Mouse (Mus musculus) gonadal fat pad, adult 2 months (tissue): ENCODE measurements around the gene Klhl4. TPM values are rescaled to one million over a fixed set of nuclear protein-coding genes. Genes with fewer than 3 reads are reported as not detected.

Source experiments
- DNase-seq: peaks from one replicate; pipeline ENCODE4 v3.0.0-alpha.2; 2012; ENCODE audit warnings: low read depth
- polyA plus RNA-seq: library from polyadenylated mRNA; depleted of rRNA; stranded (reverse); fragments of >200 nt; gene quantifications from 2 replicates; pipeline ENCODE4 v1.2.3, GENCODE M21; 2012; rRNA removed

Gene Klhl4
- 0.77 and 1.1 TPM in 2 replicates for polyA plus RNA-seq

DNA sequence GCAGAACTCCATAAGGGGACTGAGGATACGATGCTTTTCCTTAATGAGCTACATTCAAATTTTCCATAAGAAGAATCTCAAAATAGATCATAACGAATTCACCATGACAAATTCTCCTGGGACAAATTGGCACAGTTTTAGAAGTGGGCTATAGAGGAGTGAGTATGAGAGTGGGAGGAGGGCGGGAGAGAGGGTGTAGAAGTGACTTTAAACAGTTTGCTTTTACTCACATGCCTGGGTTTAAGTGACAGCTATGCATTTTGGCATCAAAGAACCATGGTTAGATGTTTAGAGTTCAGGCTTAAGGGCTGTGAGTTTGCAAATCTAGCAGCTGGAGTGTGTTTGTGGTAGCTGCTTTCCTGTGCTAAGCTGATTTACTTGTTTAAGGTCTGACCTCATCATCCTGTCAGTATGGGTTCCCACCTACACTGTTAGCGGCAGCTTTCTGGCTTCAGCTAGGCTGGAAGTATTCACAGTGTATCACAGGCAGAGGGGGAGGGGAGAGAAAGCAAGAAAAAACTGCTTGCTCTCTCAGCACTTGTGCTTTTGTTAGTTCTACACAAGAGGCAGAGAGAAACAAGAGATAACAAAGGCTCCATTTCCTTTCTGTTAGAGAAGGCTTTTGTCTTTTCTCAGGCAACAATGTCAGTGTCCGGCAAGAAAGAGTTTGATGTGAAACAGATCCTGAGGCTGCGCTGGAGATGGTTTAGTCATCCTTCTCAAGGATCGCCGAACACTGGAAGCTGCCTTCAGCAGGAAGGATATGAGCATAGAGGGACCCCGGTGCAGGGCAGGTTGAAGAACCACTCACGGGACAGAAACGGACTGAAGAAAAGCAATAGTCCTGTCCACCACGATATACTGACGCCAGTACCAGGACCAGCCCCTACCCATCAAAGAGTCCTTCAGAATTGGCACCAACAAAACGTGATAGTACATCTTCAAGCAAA is at the start of gene Klhl4:
TSS of gene Klhl4 (plus strand) at position 552 of the 950 bp plus-strand sequence.
- DNase-seq, result no peak

DNA sequence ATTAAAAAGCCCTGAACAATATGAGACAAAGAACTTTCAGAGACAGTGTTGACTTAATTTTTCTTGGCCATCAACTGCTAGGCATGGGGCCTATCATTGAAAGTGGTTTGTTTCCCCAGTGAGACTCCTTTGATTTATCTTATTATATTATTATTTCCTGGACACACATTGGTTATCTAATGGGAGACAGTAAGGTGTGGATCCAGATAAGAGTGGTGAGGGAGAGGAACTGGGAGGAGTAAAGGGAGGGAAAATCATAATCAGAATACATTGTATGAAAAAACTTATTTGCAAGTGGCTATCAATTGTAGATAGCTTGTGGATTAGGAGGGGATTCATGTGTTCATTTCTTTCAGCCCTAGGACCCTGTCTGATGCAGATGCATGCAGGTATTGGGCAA is 10.0 kb downstream of the Klhl4 start:
- DNase-seq, result no peak

DNA sequence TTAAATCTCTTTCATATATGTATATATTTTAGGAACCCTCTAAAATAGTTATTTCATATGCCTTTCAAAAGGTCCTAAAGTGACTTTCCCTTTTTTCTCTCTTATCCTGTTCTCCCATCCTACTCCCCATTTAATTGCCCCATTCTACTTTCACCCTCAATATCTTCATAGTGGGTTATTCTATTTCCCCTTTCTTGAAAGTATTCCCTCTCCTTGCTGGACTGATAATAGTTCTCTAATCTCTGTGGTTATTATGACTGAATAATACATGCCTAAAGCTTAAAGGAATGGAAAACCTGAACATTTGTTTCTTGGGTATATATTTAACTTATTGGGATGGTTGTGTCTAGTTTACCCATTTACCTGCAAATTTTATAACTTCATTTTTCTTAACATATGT is 12.6 kb downstream of the Klhl4 start:
- DNase-seq, result no peak

DNA sequence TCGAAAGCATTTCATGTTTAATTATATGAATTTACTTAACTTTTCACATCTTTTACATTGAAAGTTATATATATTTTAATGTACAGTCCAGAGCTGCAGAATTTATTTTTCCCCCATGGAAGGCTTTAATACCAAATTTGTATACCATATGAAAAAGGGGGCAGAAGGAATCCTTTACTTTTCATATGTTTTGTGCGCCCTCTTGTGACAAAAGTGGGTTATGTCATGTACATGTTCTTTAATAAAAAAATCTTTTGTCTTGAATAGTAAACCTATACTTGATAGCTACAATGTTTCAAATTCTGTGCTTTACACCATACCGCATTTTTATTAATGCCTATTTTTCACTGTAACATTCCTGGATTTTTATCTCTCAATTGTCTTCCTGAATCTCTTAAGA is 84.0 kb downstream of the Klhl4 start:
- DNase-seq, result no peak

DNA sequence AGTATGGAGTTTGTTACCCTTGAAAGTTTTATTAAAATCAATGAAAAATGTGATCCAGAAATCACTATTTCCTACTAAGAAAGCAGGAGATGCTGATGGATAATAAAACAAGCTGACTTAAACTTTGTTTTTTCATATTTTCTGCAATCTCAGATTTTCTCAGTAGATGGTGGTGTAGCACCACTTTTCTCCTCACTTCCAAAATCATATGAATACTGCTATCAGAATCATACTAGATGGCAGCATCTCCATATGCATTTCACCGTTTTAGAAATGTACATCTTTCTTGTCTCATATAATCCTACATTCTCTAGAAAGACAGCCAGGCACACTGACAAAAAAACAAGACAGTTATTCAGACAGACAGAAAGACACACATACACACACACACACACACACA is 108.2 kb downstream of the Klhl4 start:
- DNase-seq, result no peak
